Mouse (Mus musculus) left cerebral cortex, postnatal 25 days (tissue): ENCODE data around the gene Ctdnep1. TPM values are rescaled to one million over a fixed set of nuclear protein-coding genes. Genes with fewer than 3 reads are reported as not detected.

ENCODE experiments used
- DNase-seq, 2 experiments: peaks; one replicate each; pipeline ENCODE4 v3.0.0; 2022; ENCODE audit warnings: low spot score in 2 of 2, mixed read lengths in 1 of 2
- intact Hi-C: fragments of 180-260 bp; cut with DNase I; formaldehyde crosslinking; loops from one replicate; pipeline ENCODE4 v1.15.1; 2025
- total RNA-seq, 2 experiments: library from RNA; stranded (reverse); gene quantifications; 2 replicates each; pipeline ENCODE4 v1.2.3; 2021

The Ctdnep1 gene
- total RNA-seq, 2 experiments from 2014 or later = 117 to 129 TPM

GRCm38 (mm10) chr11:70020022-70020631, 39.2 kb downstream of the Ctdnep1 start:
- intact Hi-C loops = no loop called here
- peak in 1 of 2 experiments; percentile 56 for DNase-seq

DNA sequence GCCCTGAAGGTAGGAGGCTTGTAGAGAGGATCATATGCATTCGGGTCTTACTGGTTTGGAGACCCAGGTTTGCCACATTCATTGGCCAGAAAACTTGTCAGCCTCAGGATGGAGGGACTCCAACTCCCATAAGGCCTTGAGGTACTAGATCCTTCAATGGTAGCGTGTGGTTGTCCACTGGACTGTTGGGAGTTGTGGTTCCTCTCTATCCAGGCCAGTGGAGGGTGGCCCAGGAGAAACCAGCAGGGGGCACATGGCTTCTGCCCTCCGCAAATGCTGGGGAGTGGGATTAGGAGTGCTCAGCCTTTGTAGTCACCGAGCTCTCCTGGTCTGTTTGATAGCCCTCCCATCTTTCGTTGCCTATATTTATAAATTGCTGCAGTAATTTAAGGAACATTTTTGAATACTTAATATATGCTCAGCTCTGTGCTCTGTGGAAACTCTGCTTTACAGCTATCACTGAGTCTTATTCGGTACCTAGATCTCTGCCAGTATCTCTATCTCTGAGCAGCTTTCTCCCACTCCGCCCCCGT, 39.8 kb downstream of the Ctdnep1 start:
- intact Hi-C loops = loop anchor here (1.0 kb wide), 1 partner anchor 20 kb away; the partner anchor contains the start of gene Dvl2
- peak; percentile 78 to 90 for DNase-seq

DNA sequence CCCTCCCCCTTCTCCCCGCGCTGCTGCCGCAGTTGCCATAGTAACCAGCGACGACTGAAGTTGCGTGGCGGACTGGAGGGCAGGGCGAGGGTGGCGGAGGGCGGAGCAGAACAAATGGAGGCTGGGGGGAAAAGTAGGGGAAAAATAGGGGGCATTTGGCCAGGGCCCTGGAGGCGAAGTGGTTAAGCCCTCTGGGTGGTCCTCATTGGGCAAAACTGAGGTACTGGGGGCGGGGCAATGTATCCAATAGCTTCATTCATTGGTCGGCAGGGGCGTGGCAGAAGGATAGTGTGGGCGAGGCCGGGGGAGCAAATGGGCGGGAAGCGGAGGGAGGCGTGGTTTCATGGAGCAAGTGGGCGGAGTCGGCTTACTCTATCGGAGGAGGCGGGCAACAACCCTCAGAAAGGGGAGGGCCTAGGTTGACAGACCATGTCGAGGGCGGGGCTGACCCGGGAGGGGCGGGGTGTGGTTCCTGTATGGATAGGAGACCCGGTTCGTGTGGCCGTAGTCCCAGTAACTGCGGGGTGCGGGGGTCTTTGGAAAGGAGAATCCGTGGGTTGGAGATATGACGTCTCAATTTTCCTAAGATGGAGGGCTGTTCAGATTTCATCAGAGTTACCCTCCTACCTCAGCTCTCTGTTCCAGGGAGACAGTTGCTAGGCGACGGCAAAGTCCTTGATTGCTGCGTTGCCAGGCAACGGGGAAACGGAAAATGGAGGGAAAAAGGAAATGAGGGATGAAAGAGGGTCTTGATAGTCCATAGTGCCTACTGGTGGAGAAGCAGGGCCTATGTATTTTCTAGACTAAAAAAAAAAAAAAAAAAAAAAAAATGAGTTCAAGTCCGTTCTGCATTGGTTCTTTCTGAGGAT, 40.5 kb downstream of the Ctdnep1 start:
- intact Hi-C loops = loop anchor here (1.0 kb wide), 1 partner anchor 21 kb away; the partner anchor contains the start of gene Dvl2
- peak; percentile 95 to 97 for DNase-seq

DNA sequence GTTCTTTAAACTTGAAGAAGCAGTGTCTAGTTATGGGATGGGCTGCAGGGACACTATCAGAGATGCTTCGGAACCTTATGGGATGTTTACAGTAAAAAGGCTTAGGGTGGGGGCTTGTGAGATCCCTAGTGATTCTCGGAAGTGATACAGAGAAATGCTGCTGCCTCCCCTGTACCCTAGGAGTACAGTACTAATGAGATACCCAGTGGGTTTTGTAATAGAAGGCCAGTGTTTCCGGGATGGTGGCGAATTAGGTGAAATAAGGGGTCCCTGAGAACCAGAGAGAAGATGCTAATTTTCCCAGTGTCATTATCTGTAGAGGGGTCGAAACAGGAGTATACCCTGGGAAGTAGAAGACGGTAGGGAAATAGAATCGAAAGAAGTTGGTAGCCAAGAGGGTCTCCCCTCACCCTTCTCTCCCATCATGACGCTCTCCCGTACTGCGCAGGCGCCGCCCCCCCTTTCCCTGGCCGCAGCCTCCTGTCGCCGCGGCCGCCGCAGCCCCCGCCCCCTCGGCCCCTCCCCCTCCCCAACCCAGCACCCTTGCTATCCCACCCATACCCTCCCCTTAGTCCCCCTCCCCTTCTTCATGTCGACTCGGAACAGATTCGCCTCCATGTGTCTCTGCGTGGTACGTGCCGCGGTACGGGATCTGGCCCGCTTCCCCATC, 42.7 kb downstream of the Ctdnep1 start:
- DNase-seq = no peak
- intact Hi-C loops = no loop called here

DNA sequence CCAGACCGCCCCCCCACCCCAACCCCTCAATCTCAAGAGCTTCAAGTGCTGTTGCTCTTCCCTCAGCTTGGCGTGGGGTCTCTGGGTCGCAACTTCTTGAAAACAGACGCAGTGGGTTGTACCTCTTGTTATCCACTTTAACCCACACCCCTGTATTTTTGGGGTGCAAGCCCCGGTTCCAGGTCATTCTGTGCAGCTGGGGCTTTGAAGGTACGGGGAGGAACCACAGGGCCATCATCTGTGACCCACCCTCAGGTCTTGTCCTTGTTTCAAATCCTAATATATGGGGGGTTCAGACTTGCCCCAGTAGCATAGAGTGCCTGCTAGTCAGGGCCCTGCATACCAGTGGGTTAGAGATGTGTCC, 43.2 kb downstream of the Ctdnep1 start:
- intact Hi-C loops = no loop called here
- no peak for DNase-seq

- intact Hi-C loops = no loop called here
- DNase-seq = no peak
Measured at GRCm38 (mm10) chr11:70026689-70027088, 45.7 kb downstream of the Ctdnep1 start.

DNA sequence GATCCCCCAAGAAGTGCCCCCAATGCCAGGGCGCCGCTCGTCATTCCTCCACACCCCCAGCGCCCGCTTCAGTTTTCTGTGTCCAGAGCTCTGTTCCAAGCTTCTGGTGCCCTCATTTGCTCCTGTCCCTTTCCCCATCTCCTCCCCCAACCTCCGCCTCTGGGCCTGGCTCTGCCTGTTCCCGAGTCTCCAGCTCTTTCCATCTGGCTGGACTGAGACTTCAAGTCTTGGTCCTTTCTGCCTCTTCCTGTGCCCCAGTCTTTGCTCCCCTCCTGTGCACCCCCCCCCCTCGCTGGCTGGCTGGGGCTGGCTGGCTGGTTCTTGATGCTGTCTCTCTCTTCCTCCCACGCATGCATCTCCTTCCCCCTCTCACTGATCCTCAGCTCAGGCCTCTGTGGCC, 46.4 kb downstream of the Ctdnep1 start:
- peak in 1 of 2 experiments; percentile 69 for DNase-seq
- intact Hi-C loops = no loop called here

DNA sequence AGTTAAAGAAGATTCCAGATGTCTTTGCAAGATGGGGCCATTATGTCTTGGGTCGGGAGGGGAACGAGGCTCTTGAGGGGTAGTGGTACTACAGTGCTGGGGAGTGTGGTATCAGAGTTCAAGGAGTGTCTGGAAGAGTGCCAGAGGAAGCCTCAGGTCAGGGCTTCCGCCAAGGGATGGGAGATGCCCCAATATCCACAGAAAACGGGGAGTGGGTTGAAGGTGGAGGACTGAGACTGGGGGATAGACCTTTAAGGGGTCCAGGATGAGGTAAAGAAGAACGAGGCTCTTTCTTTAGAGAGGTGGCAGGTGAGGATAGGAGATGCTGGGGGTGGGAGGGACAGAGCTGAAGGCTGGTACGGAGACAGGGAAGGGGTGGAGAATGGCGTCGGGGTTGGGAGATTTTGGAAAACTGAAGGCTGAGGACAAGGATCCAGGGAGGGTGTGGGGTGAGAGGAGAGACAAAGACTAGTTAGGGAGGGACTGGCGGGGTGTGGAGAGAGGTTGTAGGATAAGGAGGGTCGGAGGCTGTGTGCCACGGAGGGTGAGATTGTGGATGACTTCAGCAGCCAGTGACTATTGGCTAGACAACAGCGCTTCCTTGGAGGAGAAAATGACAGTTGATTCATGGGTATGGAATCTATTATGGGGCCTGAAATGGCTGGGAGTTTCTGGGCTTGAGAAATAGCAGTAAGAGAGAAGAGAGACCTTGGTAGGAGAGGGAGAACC, 47.6 kb downstream of the Ctdnep1 start:
- DNase-seq = no peak
- intact Hi-C loops = no loop called here

- intact Hi-C loops = no loop called here
Measured at GRCm38 (mm10) chr11:70029130-70029801, 48.3 kb downstream of the Ctdnep1 start.

DNA sequence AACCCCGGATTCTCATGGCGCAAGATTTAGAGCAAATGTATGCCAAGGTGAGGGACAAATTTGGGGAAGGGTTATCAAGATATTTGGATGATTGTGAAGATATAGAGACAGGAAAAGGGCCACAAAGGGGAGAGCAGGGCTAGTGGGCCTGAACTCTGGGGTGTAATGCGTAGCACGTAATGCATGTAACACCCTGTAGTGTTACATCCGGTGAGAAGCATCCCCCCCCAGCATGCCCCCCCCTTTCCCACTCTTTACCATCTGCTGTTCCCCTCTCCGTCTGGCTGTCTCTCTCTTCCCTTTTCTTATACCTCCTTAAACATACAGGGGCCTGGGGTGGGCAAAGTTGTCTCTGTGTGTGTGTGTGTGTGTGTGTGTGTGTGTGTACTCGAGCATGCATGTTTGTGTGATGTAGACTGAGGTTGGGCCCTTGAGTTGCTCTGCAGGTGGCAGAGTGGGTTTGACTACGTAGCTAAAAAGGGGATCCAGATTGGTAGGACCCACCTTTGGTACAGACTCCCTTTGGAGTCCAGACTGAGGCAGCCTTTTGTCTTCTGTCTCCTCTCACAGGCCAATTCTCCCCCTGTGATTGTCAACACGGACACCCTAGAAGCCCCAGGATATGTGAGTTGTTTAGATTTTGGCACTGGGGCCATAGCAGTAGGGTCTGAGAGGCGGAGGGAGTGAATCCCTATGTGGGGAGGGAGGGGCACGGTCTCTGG, 49.0 kb downstream of the Ctdnep1 start:
- intact Hi-C loops = no loop called here

More at GRCm38 (mm10) chr11:70029130-70029801, 48.3 kb downstream of the Ctdnep1 start:
- peak; percentile 84 to 95 for DNase-seq

GRCm38 (mm10) chr11:70030651-70031320, 49.8 kb downstream of the Ctdnep1 start:
- intact Hi-C loops = no loop called here
- DNase-seq = no peak

More for the DNA sequence above, 49.0 kb downstream of the Ctdnep1 start:
- DNase-seq = no peak

DNA sequence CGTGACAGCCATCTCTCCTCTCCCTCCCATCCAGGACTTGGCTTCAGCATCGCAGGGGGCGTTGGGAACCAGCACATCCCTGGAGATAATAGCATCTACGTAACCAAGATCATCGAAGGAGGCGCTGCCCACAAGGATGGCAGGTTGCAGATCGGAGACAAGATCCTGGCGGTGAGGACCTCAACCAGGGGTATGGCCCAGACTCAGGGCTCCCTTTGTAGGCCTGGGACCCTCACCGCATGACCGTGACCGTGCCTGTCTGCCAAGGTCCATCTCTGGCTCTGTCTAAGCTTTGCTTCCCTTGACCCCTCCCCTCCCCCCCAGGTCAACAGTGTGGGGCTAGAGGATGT, 50.3 kb downstream of the Ctdnep1 start:
- intact Hi-C loops = no loop called here
- no peak for DNase-seq

DNA sequence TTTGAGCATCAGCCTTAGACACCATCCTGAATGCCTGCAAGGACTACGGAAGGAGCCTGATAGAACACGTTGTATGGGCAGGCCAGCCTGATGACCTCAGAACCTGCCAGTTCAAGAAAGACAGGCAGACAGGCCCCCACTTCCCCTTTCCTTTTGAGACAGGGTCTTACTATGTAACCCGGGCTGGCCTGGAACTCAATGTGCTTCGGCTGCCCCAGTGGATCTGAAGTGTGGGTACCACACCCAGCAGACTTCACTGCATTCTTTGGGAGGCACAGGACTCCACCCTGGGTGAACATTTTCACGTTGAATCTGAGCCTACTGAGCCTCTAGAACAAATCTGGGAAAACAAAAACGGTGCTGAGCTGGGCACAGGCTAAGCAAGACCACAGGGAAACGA, 57.2 kb downstream of the Ctdnep1 start:
- DNase-seq = no peak
- intact Hi-C loops = no loop called here

DNA sequence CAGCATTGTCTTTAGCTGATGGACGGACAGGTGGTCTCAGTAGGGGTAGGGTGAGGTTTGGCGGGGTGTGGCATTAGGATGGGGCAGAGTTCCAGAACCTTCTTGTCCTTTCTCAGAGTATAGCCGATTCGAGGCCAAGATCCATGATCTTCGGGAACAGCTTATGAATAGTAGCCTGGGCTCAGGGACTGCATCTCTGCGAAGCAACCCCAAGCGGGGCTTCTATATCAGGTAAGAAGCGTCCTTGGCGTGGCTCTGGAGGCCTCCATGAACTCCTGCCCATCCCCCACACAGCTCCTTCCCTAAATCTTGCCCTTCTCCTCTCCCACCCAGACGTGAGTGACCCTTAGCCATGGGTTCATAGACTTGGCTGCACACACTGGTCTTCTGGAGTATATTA, 58.7 kb downstream of the Ctdnep1 start:
- intact Hi-C loops = no loop called here
- no peak for DNase-seq

DNA sequence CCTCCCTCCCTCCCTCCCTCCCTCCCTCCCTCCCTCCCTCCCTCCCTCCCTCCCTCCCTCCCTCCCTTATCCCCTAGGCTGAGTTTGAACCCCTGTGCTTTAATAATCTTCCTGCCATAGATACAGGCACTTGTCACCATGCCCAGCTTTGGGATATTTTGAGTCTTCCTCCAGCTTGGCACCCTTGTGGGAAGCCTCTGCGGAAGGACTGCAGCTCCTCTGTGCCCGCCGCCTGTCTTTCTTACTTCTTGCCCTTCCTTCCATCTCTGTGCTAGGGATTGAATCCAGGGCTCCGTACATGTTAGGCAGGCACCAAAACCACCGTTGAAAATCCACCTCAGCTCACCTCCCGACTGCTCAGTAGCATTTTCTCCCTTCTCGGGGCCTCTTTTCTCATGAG, 59.2 kb downstream of the Ctdnep1 start:
- DNase-seq = peak in 1 of 2 experiments; percentile 79
- intact Hi-C loops = no loop called here
